Mouse (Mus musculus) myocyte (in vitro differentiated cells): ENCODE data around the gene Kif1a.

Source experiments
- POLR2A ChIP-seq: IDR thresholded peaks from one replicate; pipeline ENCODE4 v1.6.1; 2011; ENCODE audit warnings: low read depth, mild to moderate bottlenecking, control low read depth, moderate library complexity; ENCODE audit not compliant: insufficient read length
- POLR2AphosphoS2 ChIP-seq: IDR thresholded peaks from one replicate; pipeline ENCODE4 v1.6.1; 2011; ENCODE audit warnings: low read depth, control low read depth; ENCODE audit not compliant: insufficient read length
- REST ChIP-seq: IDR thresholded peaks from one replicate; pipeline ENCODE4 v1.6.1; 2011; ENCODE audit warnings: mild to moderate bottlenecking, control low read depth, moderate library complexity; ENCODE audit not compliant: insufficient read depth, insufficient read length
- USF1 ChIP-seq: IDR thresholded peaks from one replicate; pipeline ENCODE4 v1.6.1; 2011; ENCODE audit warnings: low read depth, mild to moderate bottlenecking, control low read depth, moderate library complexity

DNA sequence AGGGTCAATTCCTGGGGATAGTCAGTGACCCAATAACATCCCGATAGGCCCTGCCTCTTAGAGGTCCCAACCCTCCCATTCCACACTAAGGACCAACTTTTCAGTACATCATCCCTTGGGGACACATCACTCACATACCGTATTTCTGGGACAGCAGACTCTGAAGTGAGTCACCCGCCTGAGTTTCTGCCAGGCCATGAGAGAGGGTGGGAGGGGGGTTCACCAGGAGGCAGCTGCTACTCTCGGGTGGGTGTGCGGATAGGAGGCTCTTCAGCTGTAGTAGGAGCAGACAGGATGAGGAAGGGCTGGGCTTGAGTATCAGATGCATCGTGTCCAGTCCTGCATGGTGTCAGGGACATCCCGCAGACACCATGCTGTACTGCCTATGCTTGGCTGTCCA, 38.0 kb upstream of the Kif1a start:
- no peak for TF ChIP-seq POLR2A
- no peak for TF ChIP-seq POLR2AphosphoS2
- no peak for TF ChIP-seq REST
- TF ChIP-seq USF1: no peak
